23 mouse cellular contexts compared by ENCODE assay signal in genomic region chr12:102105990-102106389, GRCm38 (mm10). TPM values are rescaled to one million over a fixed set of nuclear protein-coding genes. Genes with fewer than 3 reads are reported as not detected.
DNase-seq lines count a peak whose midpoint lies in the region; ATAC-seq and TF ChIP-seq lines count a peak whose summit lies in the region.
"Had no signal": no experiment of that assay in that cellular context is flagged by ENCODE, and none has a peak within 500 bp of the region (broad histone marks: within the 10 kb centered on the region; RNA-seq: fewer than 3 reads in every experiment).

No protein-coding gene starts in this region.

- no peak overlapping the region for H3K4me3 ChIP-seq in limb, embryonic 13.5 days
- H3K4me3 ChIP-seq in limb, embryonic 10.5 days: no peak overlapping the region
- no peak overlapping the region for H3K4me3 ChIP-seq in embryonic facial prominence, embryonic 14.5 days (ENCODE audit: low read depth, low read length)
- H3K4me3 ChIP-seq in lung, postnatal 0 days (ENCODE audit: low read depth, low read length): no peak overlapping the region
- no peak overlapping the region for H3K4me3 ChIP-seq in midbrain, embryonic 10.5 days
- H3K4me3 ChIP-seq: heart, embryonic 10.5 days; heart, embryonic 15.5 days; limb, embryonic 15.5 days; liver, embryonic 13.5 days had no signal

- H3K27me3 ChIP-seq in limb, embryonic 13.5 days: no peaks in the 10 kb centered on the region
- H3K27me3 ChIP-seq in limb, embryonic 10.5 days (ENCODE audit: low read depth, poor library complexity, severe bottlenecking): no peaks in the 10 kb centered on the region
- no peaks in the 10 kb centered on the region for H3K27me3 ChIP-seq in embryonic facial prominence, embryonic 14.5 days (replicated peaks; ENCODE audit: control insufficient read depth, insufficient read depth, low read length)
- H3K27me3 ChIP-seq in lung, postnatal 0 days (replicated peaks; ENCODE audit: insufficient read depth, low read length): no peaks in the 10 kb centered on the region
- no peaks in the 10 kb centered on the region for H3K27me3 ChIP-seq in midbrain, embryonic 10.5 days (ENCODE audit: low read depth, poor library complexity, severe bottlenecking)
- H3K27me3 ChIP-seq: heart, embryonic 15.5 days; limb, embryonic 15.5 days; liver, embryonic 13.5 days had no signal

- H3K9me3 ChIP-seq in limb, embryonic 13.5 days: no peaks in the 10 kb centered on the region
- no peaks in the 10 kb centered on the region for H3K9me3 ChIP-seq in limb, embryonic 10.5 days (replicated peaks)
- H3K9me3 ChIP-seq in embryonic facial prominence, embryonic 14.5 days (ENCODE audit: control insufficient read depth, low read length): no peaks in the 10 kb centered on the region
- no peaks in the 10 kb centered on the region for H3K9me3 ChIP-seq in lung, postnatal 0 days (ENCODE audit: low read length)
- H3K9me3 ChIP-seq in midbrain, embryonic 10.5 days (replicated peaks): no peaks in the 10 kb centered on the region
- H3K9me3 ChIP-seq: heart, embryonic 10.5 days; heart, embryonic 15.5 days; limb, embryonic 15.5 days; liver, embryonic 13.5 days had no signal

- H3K36me3 ChIP-seq in limb, embryonic 13.5 days: no peaks in the 10 kb centered on the region
- no peaks in the 10 kb centered on the region for H3K36me3 ChIP-seq in limb, embryonic 10.5 days
- H3K36me3 ChIP-seq in embryonic facial prominence, embryonic 14.5 days (ENCODE audit: control insufficient read depth, insufficient read depth, low read length): no peaks in the 10 kb centered on the region
- H3K36me3 ChIP-seq in lung, postnatal 0 days (ENCODE audit: insufficient read depth, low read length): no peaks in the 10 kb centered on the region
- H3K36me3 ChIP-seq in midbrain, embryonic 10.5 days: no peaks in the 10 kb centered on the region
- H3K36me3 ChIP-seq: heart, embryonic 10.5 days; heart, embryonic 15.5 days; limb, embryonic 15.5 days; liver, embryonic 13.5 days had no signal

- H3K27ac ChIP-seq in limb, embryonic 13.5 days: no peak overlapping the region
- H3K27ac ChIP-seq in limb, embryonic 10.5 days: no peak overlapping the region
- H3K27ac ChIP-seq in embryonic facial prominence, embryonic 14.5 days (replicated peaks; ENCODE audit: low read depth, low read length): no peak overlapping the region
- H3K27ac ChIP-seq in lung, postnatal 0 days (ENCODE audit: low read length): no peak overlapping the region
- H3K27ac ChIP-seq in midbrain, embryonic 10.5 days (replicated peaks): no peak overlapping the region
- H3K27ac ChIP-seq: heart, embryonic 10.5 days; heart, embryonic 15.5 days; limb, embryonic 15.5 days; liver, embryonic 13.5 days; macrophage had no signal

- H3K4me1 ChIP-seq in limb, embryonic 13.5 days: 0 out of 2 replicates have a peak, but pooled peaks cover 5% of the 10 kb centered on the region
- no peaks in the 10 kb centered on the region for H3K4me1 ChIP-seq in limb, embryonic 10.5 days
- no peaks in the 10 kb centered on the region for H3K4me1 ChIP-seq in embryonic facial prominence, embryonic 14.5 days (ENCODE audit: control insufficient read depth, insufficient read depth, low read length)
- 0 out of 2 replicates have a peak, but pooled peaks cover 4% of the 10 kb centered on the region for H3K4me1 ChIP-seq in lung, postnatal 0 days (ENCODE audit: insufficient read depth, low read depth, low read length)
- H3K4me1 ChIP-seq in midbrain, embryonic 10.5 days: peaks cover 8% of the 10 kb centered on the region
- H3K4me1 ChIP-seq: heart, embryonic 15.5 days; limb, embryonic 15.5 days; liver, embryonic 13.5 days had no signal

- no peak for DNase-seq in limb, embryonic 10.5 days (ENCODE audit: low spot score)
- DNase-seq in embryonic facial prominence, embryonic 14.5 days (ENCODE audit: low spot score): peak; percentile 51
- DNase-seq in lung, postnatal 0 days (ENCODE audit: low spot score): peak; percentile 76
- DNase-seq in embryo, embryonic 11 days: no peak
- DNase-seq in midbrain, embryonic 10.5 days (ENCODE audit: low spot score): no peak
- DNase-seq in kidney, adult 18-20 months: no peak
- DNase-seq: adrenal gland, adult 2 months; gastrocnemius, postnatal 25 days; heart, adult 11 months; kidney, adult 2 months; kidney, postnatal 36 days; liver, embryonic 13.5 days; midbrain, embryonic 14.5 days; right cerebral cortex, adult 18-20 months; spleen, adult 18-20 months; thymus, postnatal 14 days had no signal

- TF ChIP-seq CTCF in lung, postnatal 0 days (IDR thresholded peaks at IDR 0.05): no peak

- H3K4me2 ChIP-seq in limb, embryonic 13.5 days (replicated peaks): no peak overlapping the region
- no peak overlapping the region for H3K4me2 ChIP-seq in embryonic facial prominence, embryonic 14.5 days (ENCODE audit: low read depth, low read length)
- no peak overlapping the region for H3K4me2 ChIP-seq in lung, postnatal 0 days (replicated peaks; ENCODE audit: low read depth, low read length)
- H3K4me2 ChIP-seq: heart, embryonic 15.5 days; limb, embryonic 15.5 days; liver, embryonic 13.5 days had no signal

- no peak for TF ChIP-seq EP300 in lung, postnatal 0 days (IDR thresholded peaks at IDR 0.05)

- no peak overlapping the region for H3K9ac ChIP-seq in limb, embryonic 13.5 days
- no peak overlapping the region for H3K9ac ChIP-seq in embryonic facial prominence, embryonic 14.5 days (ENCODE audit: low read depth, low read length)
- H3K9ac ChIP-seq in lung, postnatal 0 days (replicated peaks; ENCODE audit: low read depth): no peak overlapping the region
- H3K9ac ChIP-seq: heart, embryonic 15.5 days; limb, embryonic 15.5 days; liver, embryonic 13.5 days had no signal

- ATAC-seq in limb, embryonic 13.5 days (ENCODE audit: low FRiP score, low read depth): peak; percentile 24; the same call in 1 of the 2 replicates
- 0 out of 2 replicates have a peak, but pooled peaks have one; percentile 44 for ATAC-seq in embryonic facial prominence, embryonic 14.5 days (ENCODE audit: low read depth)
- ATAC-seq in lung, postnatal 0 days: peak; percentile 82
- ATAC-seq: forebrain, embryonic 14.5 days; hindbrain, embryonic 16.5 days had no signal

- 22% methylated on average over 1 of the region's 1 CpGs for WGBS in limb, embryonic 13.5 days
- WGBS in limb, embryonic 10.5 days: 67% methylated on average over 1 of the region's 1 CpGs
- 15% methylated on average over 1 of the region's 1 CpGs for WGBS in embryonic facial prominence, embryonic 14.5 days
- WGBS in lung, postnatal 0 days: 13% methylated on average over 1 of the region's 1 CpGs
- WGBS in midbrain, embryonic 10.5 days: 32% methylated on average over 1 of the region's 1 CpGs

RNA-seq across cellular contexts. Expression of gene Slc24a4, which starts 22.5 kb away (rescaled TPM):
- 0.82 and 0.85 TPM in 2 replicates for polyA plus RNA-seq in limb, embryonic 13.5 days (2015; fragmentation: Nextera tagmentation; extraction: Ambion mirVana)
- polyA plus RNA-seq in limb, embryonic 10.5 days (2016; fragmentation: Nextera tagmentation; extraction: Ambion mirVana): not detected in 2 replicates
- polyA plus RNA-seq in embryonic facial prominence, embryonic 14.5 days (2014; fragmentation: Nextera tagmentation; extraction: Ambion mirVana): 0.65 and 0.79 TPM in 2 replicates
- 10.2 and 10.7 TPM in 2 replicates for polyA plus RNA-seq in lung, postnatal 0 days (2015; fragmentation: Nextera tagmentation; extraction: Ambion mirVana)
- 0.09 and 0.17 TPM in 2 replicates for polyA plus RNA-seq in midbrain, embryonic 10.5 days (2016; fragmentation: Nextera tagmentation; extraction: Ambion mirVana)
- polyA plus RNA-seq: macrophage had no signal

Comparison
In these comparisons a context has a peak if more than half of its experiments do, and no peak if none do; other contexts are left out.
1. ATAC-seq: peak in every context shown above with its lines; median percentile 82 in lung, postnatal 0 days; 44 in embryonic facial prominence, embryonic 14.5 days; 24 in limb, embryonic 13.5 days.
2. DNase-seq: peak in embryonic facial prominence, embryonic 14.5 days (single experiment) and lung, postnatal 0 days (single experiment); none in limb, embryonic 10.5 days (single experiment), embryo, embryonic 11 days (single experiment), midbrain, embryonic 10.5 days (single experiment) and kidney, adult 18-20 months (single experiment).